Mouse (Mus musculus): ENCODE measurements at regions not wholly inside any gene's neighbourhood (a gene's known extent, or its start where the extent isn't known, plus 50 kb on each side); places are given as distances from the start of the nearest gene placed in this dataset.
A peak's percentile ranks its signal among the peaks of the same experiment; 100 is the strongest.

- Histone ChIP-seq H3K9me3 (replicated peaks) (no peaks in the 10 kb centered on the region), H3K4me3 (no peak overlapping the region), H3K27me3 (ENCODE audit: low read depth, poor library complexity, severe bottlenecking) (peaks cover 85% of the 10 kb centered on the region), H3K27ac (replicated peaks) (0 out of 2 replicates have a peak overlapping the region, but pooled peaks have one; percentile 33), H3K36me3 (no peaks in the 10 kb centered on the region), H3K4me1 (peaks cover 50% of the 10 kb centered on the region)
- WGBS = 68% methylated on average over 2 of the region's 2 CpGs
- no peak for DNase-seq (ENCODE audit: low spot score)
Measured at GRCm38 (mm10) chr5:118374968-118375367, 129.9 kb downstream of the 2410131K14Rik start.

DNA sequence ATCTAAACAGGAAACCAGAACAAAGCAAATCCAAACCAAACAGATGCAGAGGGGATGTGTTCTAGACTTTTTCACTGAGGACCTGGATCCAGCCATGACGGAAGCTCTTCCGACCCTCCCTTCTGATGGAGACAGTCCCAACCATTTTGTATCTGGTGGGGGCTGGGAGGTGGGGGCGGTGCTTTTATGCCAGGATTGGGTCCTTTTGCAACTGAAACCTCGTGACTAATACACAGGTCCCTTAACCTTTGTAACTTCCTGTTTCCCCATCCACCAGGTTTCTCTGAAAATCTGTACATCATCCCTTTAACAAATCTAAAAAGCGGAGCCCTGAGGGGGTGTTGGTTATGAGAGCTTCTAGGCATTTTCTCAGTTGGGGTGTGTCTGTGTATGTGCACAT lies 130.9 kb downstream of the 2410131K14Rik start:
- peaks cover 90% of the 10 kb centered on the region for H3K27me3 ChIP-seq (ENCODE audit: low read depth, poor library complexity, severe bottlenecking)
- H3K9me3 ChIP-seq (replicated peaks) = no peaks in the 10 kb centered on the region
- H3K36me3 ChIP-seq = no peaks in the 10 kb centered on the region
- H3K4me3 ChIP-seq = no peak overlapping the region
- peaks cover 60% of the 10 kb centered on the region for H3K4me1 ChIP-seq
- 76% methylated on average over 5 of the region's 5 CpGs for WGBS
- H3K27ac ChIP-seq (replicated peaks) = no peak overlapping the region
- DNase-seq (ENCODE audit: low spot score) = no peak

GRCm38 (mm10) chr5:118376478-118376877 lies 131.5 kb downstream of the 2410131K14Rik start:
- WGBS = 65% methylated on average over 5 of the region's 5 CpGs
- peaks cover 88% of the 10 kb centered on the region for H3K27me3 ChIP-seq (ENCODE audit: low read depth, poor library complexity, severe bottlenecking)
- no peaks in the 10 kb centered on the region for H3K36me3 ChIP-seq
- H3K4me3 ChIP-seq = no peak overlapping the region
- H3K27ac ChIP-seq (replicated peaks) = no peak overlapping the region
- no peaks in the 10 kb centered on the region for H3K9me3 ChIP-seq (replicated peaks)
- peaks cover 65% of the 10 kb centered on the region for H3K4me1 ChIP-seq
- no peak for DNase-seq (ENCODE audit: low spot score)

DNA sequence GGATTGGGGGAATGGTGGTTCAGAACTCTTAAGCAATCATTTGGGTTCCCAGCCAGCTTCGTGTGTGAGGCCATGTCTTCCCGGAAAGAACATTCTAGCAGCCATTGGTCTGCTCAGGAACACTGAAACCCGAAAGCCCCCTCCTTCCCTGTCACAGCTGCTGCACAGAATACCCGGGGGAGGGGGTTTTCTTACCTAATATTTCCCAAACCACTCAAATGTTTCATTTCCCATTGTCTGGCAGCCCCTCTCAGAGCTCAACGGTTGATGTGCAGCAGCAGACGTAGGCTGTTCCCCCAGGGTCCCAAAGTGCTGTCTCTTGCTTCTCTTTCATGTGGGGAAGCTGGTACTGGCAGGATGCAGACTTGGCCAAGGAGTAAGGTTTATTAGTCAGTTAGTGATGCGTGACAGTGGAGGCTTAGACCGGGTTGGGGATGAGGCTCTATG lies 132.4 kb downstream of the 2410131K14Rik start:
- H3K27me3 ChIP-seq (ENCODE audit: low read depth, poor library complexity, severe bottlenecking) = peaks cover 80% of the 10 kb centered on the region

DNA sequence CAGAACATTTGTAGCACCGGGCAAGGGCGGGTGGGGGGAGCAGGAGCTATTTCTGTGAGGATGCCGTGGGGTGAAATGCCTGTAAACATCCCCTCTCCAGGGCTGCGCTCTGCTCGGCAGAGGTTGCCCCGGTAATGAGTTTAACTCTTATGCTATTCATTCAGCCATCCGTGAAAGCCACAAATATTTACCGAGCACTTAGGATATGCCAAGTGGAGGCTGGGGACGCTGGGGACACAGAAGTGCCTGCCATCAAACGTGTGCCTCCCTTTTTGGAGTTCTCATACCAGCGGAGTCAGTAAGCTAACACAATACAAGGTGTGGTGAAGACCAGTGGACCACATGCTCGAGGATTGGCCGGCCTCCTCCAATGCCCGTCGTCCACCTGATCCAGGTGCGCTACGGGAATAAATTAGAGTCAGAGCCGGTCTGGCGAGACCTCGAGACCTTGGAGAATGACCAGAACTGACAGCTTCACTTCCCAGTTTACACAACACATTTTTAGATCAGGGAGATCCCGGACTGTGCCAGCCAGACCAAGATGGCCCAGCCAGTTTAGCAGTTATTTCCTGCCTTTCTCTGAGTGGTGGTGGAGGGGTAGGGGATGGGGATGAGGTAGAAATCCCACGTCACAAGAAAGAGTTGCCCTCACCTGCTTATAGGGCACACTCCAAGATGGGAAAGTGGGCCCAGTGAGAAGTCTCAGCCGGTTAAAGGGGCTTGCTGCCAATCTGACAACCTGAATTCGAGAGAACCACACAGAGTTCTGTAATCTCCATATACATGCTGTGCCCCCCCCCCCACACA lies 134.4 kb downstream of the 2410131K14Rik start:
- Histone ChIP-seq H3K4me1 (peaks cover 53% of the 10 kb centered on the region), H3K27ac (replicated peaks) (no peak overlapping the region), H3K27me3 (ENCODE audit: low read depth, poor library complexity, severe bottlenecking) (peaks cover 81% of the 10 kb centered on the region), H3K36me3 (no peaks in the 10 kb centered on the region), H3K4me3 (no peak overlapping the region), H3K9me3 (replicated peaks) (no peaks in the 10 kb centered on the region)
- 39% methylated on average over 24 of the region's 24 CpGs for WGBS
- DNase-seq (ENCODE audit: low spot score) = no peak

More for the DNA sequence above, 132.4 kb downstream of the 2410131K14Rik start:
- H3K27ac ChIP-seq (replicated peaks) = no peak overlapping the region
- H3K36me3 ChIP-seq = no peaks in the 10 kb centered on the region
- no peak overlapping the region for H3K4me3 ChIP-seq
- peaks cover 70% of the 10 kb centered on the region for H3K4me1 ChIP-seq
- 52% methylated on average over 8 of the region's 8 CpGs for WGBS
- DNase-seq (ENCODE audit: low spot score) = no peak
- H3K9me3 ChIP-seq (replicated peaks) = no peaks in the 10 kb centered on the region

DNA sequence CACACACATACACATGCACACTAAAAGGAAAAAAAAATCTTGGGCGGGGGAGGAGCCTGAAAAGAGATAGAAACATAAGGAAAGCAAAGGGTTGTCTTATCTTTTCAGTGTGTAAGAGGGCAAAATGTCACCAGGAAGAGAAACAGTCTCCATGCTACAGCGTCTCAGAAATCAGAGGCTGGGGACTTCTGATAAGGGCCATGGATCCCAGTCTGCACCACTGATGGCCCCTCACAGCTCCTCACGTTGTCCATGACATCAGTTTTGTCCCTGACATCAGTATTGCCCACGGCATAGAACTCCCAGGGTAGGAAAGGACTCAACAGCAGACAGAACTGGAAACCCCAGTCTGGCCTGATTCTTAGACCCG lies 135.0 kb downstream of the 2410131K14Rik start:
- 24% methylated on average over 5 of the region's 5 CpGs for WGBS
- H3K4me3 ChIP-seq = peak overlapping the region; percentile 64
- no peak overlapping the region for H3K27ac ChIP-seq (replicated peaks)
- DNase-seq (ENCODE audit: low spot score) = no peak
- H3K4me1 ChIP-seq = peaks cover 52% of the 10 kb centered on the region
- peaks cover 81% of the 10 kb centered on the region for H3K27me3 ChIP-seq (ENCODE audit: low read depth, poor library complexity, severe bottlenecking)
- no peaks in the 10 kb centered on the region for H3K9me3 ChIP-seq (replicated peaks)
- H3K36me3 ChIP-seq = no peaks in the 10 kb centered on the region

DNA sequence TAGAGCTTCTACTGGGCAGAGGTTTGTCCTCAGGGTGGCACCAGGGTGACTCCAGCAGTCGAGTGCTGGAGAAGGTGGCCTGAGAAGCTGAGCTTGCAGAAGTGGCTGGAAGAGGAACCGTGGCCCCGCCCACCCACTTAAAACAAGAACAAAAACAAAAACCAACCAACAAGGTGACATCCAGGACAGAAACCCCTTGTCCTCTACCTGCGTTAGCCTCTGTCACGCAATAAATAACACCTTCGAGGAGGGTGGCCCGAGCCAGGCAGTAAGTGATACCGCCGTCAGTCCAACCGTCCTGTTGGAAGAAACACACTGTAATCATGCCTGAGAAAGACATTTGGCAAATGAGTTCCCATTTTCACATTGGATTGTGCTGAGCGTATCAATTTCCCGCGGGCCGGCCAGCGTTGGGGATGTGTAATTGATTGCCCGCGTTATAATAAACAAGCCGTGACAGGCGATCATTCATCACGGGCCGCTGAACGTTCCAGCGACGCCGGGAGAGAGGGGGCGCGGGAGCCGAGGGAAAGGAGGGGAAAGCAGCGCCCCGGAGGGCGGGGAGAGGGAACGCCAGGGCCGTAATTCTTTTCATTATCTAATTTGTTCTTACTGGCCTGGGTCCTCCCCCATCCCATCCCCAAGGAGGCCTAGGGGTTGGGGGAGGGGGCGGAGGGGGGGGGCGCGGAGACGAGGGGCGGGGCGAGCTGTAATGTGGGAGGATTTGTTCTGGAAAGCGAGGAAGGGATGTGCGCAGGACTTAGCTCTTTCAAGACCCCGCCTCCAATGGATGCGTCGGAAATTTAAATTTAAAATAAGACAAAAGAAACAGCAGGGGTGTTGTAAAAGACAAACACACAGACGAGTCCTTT lies 135.6 kb downstream of the 2410131K14Rik start:
- no peaks in the 10 kb centered on the region for H3K9me3 ChIP-seq (replicated peaks)
- peaks cover 46% of the 10 kb centered on the region for H3K4me1 ChIP-seq
- peak overlapping the region; percentile 74 for H3K27ac ChIP-seq (replicated peaks)
- H3K36me3 ChIP-seq = no peaks in the 10 kb centered on the region
- peak overlapping the region; percentile 64 for H3K4me3 ChIP-seq
- WGBS = under 1% methylated on average over 43 of the region's 45 CpGs
- DNase-seq (ENCODE audit: low spot score) = peak; percentile 69
- peaks cover 77% of the 10 kb centered on the region for H3K27me3 ChIP-seq (ENCODE audit: low read depth, poor library complexity, severe bottlenecking)

DNA sequence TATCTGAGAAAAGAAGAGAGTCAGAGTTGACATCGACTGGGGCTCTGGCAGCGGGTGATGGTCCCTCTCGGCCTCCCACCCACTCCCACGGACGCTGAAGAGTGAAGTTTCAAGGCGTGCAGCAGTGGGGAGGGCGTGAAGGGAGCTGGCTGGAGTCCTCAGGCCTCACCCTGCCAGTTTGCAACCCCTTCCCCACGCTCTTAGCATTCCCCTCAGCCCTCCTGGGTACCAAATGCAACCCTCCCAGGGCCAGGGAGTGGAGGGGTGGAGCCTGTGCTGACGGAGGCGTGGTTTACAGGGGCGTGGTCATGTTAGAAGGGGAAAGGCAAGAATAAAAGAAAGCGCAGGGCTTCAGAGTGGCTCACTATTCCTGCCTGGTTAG lies 136.3 kb downstream of the 2410131K14Rik start:
- peak; percentile 72 for DNase-seq (ENCODE audit: low spot score)
- under 1% methylated on average over 12 of the region's 12 CpGs for WGBS
- peaks cover 77% of the 10 kb centered on the region for H3K27me3 ChIP-seq (ENCODE audit: low read depth, poor library complexity, severe bottlenecking)

DNA sequence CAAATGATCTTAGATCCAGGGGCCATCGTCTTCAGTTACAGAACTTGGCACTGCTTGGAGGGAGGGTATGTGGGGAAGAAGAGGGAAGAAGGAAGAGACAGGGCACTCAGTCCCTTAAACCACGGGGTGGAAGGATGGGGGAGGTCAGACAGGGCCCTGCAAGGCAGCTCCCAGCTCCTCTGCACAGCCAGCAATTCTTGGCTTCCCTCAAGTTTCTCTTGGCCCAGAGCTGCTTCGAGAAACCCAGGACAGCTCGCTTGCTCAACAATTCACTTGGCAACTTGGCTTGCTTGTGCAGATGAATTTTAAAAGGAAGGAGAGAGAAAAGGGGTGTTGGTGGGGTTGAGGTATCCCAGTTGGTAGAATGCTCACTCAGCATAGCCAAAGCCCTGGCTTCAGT lies 141.1 kb downstream of the 2410131K14Rik start:
- Histone ChIP-seq H3K4me3 (no peak overlapping the region), H3K27ac (replicated peaks) (no peak overlapping the region), H3K27me3 (ENCODE audit: low read depth, poor library complexity, severe bottlenecking) (peaks cover 42% of the 10 kb centered on the region), H3K36me3 (no peaks in the 10 kb centered on the region), H3K4me1 (peaks cover 12% of the 10 kb centered on the region), H3K9me3 (replicated peaks) (peaks cover 22% of the 10 kb centered on the region)
- WGBS = 81% methylated on average over 4 of the region's 4 CpGs
- no peak for DNase-seq (ENCODE audit: low spot score)

More for the DNA sequence above, 136.3 kb downstream of the 2410131K14Rik start:
- Histone ChIP-seq H3K27ac (replicated peaks) (peak overlapping the region; percentile 74), H3K4me3 (peak overlapping the region; percentile 64), H3K4me1 (peaks cover 40% of the 10 kb centered on the region), H3K36me3 (no peaks in the 10 kb centered on the region), H3K9me3 (replicated peaks) (no peaks in the 10 kb centered on the region)

DNA sequence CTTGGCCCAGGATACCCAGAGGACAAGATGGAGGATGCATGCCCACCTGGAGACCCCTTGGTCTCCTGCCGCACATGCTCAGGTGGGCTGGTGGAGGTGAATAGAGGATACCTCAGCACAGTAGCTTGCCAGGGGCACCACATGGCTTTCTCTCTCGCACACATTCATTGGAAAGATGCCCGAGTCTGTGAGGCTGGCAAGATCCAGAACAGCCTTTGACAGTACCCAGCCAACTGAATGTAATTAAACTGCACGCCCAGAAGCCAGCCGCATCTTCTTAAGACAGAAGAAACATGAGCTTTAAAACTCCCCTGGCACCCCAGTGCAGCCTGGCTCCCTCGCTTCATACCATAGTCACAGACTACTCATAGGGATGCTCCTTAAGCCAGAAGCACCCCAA lies 143.4 kb downstream of the 2410131K14Rik start:
- peaks cover 4% of the 10 kb centered on the region for H3K4me1 ChIP-seq
- WGBS = 90% methylated on average over 6 of the region's 6 CpGs
- H3K27ac ChIP-seq (replicated peaks) = no peak overlapping the region
- DNase-seq (ENCODE audit: low spot score) = no peak
- H3K9me3 ChIP-seq (replicated peaks) = peaks cover 22% of the 10 kb centered on the region
- no peaks in the 10 kb centered on the region for H3K36me3 ChIP-seq
- no peak overlapping the region for H3K4me3 ChIP-seq
- H3K27me3 ChIP-seq (ENCODE audit: low read depth, poor library complexity, severe bottlenecking) = peaks cover 31% of the 10 kb centered on the region

- Histone ChIP-seq H3K27ac (replicated peaks) (no peak overlapping the region), H3K27me3 (ENCODE audit: low read depth, poor library complexity, severe bottlenecking) (peaks cover 21% of the 10 kb centered on the region), H3K4me1 (peaks cover under 1% of the 10 kb centered on the region; the same call in 1 of the 2 replicates), H3K9me3 (replicated peaks) (peaks cover 22% of the 10 kb centered on the region), H3K4me3 (no peak overlapping the region), H3K36me3 (no peaks in the 10 kb centered on the region)
- 88% methylated on average over 7 of the region's 7 CpGs for WGBS
- no peak for DNase-seq (ENCODE audit: low spot score)
Measured at GRCm38 (mm10) chr5:118390691-118391373, 145.8 kb downstream of the 2410131K14Rik start.

GRCm38 (mm10) chr5:118392932-118393487 lies 148.0 kb downstream of the 2410131K14Rik start:
- peaks cover 8% of the 10 kb centered on the region for H3K4me1 ChIP-seq
- DNase-seq (ENCODE audit: low spot score) = no peak
- H3K4me3 ChIP-seq = no peak overlapping the region
- H3K36me3 ChIP-seq = no peaks in the 10 kb centered on the region
- WGBS = 84% methylated on average over 8 of the region's 8 CpGs
- H3K27me3 ChIP-seq (ENCODE audit: low read depth, poor library complexity, severe bottlenecking) = peaks cover 32% of the 10 kb centered on the region
- H3K27ac ChIP-seq (replicated peaks) = no peak overlapping the region
- peaks cover 22% of the 10 kb centered on the region for H3K9me3 ChIP-seq (replicated peaks)
